Mouse (Mus musculus): ENCODE measurements around the gene Entpd7.

Entpd7 gene

DNA sequence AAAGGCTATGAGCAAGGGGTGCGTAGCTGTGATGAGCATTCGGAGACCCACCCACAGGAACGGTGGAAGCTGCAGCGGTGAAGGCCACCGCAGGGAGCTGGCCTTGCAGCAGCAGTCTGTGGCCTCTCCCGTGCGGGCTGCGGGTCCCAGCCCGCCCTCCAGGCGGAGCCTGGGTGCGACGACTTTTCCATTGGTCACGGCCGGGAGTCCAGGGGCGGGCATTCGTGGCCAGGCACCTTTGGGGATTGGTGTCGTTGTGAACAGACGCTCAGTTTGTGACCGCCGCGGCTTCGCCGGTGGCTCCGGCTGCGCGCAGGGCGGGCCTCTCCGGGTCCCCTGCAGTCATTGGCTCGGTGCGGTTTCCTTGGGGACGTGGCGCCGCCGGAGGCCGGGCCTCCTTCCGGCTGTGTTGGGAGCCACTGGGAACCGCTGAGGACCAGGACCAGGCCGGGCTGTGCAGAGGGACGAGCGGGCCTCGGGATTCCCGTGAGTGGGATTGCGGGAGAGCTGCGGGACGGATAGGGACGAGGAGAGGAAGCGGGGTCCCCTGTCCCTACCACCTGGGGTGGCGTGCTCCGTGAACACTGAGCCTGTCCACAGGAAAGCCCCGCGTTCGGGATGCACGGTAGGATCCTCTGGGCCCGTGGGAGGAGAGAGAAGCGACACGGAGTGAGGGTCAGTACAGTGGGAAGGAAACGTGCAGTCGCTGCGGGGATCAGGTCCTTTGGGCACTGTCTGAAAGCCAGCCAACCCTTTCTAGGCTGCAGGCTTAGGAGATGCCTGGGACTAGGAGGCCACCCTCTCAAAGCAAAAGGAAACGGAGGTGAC lies at the start of gene Entpd7:
TSS of gene Entpd7 (plus strand) at position 254 of the 828 bp plus-strand sequence.
- DNase-seq (ENCODE audit: low spot score): peak; percentile 95

GRCm38 (mm10) chr19:43641833-43642232 lies 47.6 kb upstream of the Entpd7 start:
- DNase-seq (ENCODE audit: low spot score): no peak

GRCm38 (mm10) chr19:43642843-43643242 lies 46.6 kb upstream of the Entpd7 start:
- DNase-seq (ENCODE audit: low spot score): no peak

GRCm38 (mm10) chr19:43645508-43645907 lies 44.0 kb upstream of the Entpd7 start:
- DNase-seq (ENCODE audit: low spot score): no peak

DNA sequence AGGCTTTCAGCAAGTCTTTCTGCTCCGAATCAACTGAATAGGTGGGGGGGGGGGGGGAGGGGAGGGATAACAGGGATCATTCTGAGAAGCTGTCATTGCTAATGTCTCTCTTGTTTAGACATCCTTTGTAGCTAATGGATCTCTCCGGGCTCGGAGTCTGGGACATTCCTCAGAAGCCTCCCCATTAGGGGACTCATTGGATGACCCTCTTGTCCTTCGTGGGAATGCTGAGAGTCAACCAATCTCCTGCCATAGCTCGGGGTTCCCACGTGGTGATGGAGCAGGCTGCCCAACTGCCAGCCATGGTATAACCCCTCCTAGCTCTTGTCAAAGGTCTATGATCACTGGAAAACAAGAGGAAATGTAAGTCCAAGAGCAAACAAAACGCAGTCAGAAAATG lies 42.6 kb upstream of the Entpd7 start:
- no peak for DNase-seq (ENCODE audit: low spot score)

DNA sequence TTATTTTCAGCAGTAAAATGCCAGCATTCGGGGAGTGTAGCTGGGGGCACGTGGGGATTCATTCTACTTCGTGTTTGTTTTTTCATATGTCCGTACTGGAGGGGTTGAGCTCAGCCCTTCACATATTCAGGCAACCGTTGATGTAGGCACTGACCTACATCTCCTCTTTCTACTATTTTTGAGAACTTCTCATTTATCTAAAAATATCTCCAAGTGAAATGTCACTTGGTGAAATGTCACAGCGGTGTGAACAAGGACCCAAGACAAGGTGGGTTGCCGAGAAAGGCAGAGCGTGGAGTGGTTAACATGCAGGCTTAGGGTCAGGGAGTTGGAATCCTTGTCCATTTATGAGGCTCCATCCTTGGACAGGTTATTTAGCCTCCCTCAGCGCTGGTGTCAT lies 42.2 kb upstream of the Entpd7 start:
- no peak for DNase-seq (ENCODE audit: low spot score)

GRCm38 (mm10) chr19:43648343-43648742 lies 41.1 kb upstream of the Entpd7 start:
- no peak for DNase-seq (ENCODE audit: low spot score)

- no peak for DNase-seq (ENCODE audit: low spot score)
Observed at GRCm38 (mm10) chr19:43651241-43651785, 38.2 kb upstream of the Entpd7 start.

DNA sequence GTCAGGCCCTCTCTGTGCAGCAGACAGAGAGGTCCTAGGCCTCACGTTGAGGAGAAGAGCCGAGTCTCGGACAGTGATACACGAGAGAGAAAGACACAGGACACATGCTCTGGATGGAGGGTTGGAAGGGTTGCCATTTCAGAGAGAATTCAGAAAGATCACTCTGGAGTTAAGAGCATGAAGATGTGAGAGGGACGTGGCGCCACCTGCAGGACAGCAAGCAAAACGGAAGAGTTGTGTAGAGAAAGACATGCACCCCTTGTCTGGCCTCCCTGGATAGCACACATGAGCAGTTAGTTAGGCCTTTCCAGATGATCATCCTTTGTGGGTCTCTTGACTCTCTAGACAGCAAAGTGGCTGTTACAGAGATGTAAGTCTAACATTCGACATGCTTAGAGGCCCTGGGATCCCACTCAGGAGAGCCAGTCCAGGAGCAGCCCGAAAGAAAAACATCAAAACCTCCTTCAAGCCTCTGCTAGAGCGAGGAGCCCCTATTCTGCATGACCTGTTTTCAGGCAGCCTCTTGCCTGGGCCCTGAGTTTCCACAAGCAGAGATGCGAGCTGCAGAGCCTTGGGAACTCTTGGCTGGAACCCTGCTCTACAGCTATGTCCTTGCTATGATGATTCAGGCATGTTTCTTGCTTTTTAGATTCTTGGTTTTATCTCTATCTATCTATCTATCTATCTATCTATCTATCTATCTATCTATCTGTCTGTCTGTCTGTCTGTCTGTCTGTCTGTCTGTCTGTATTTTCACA lies 33.6 kb upstream of the Entpd7 start:
- DNase-seq (ENCODE audit: low spot score): peak; percentile 46

- no peak for DNase-seq (ENCODE audit: low spot score)
Observed at GRCm38 (mm10) chr19:43659632-43660031, 29.8 kb upstream of the Entpd7 start.

GRCm38 (mm10) chr19:43660774-43661173 lies 28.7 kb upstream of the Entpd7 start:
- DNase-seq (ENCODE audit: low spot score): no peak

DNA sequence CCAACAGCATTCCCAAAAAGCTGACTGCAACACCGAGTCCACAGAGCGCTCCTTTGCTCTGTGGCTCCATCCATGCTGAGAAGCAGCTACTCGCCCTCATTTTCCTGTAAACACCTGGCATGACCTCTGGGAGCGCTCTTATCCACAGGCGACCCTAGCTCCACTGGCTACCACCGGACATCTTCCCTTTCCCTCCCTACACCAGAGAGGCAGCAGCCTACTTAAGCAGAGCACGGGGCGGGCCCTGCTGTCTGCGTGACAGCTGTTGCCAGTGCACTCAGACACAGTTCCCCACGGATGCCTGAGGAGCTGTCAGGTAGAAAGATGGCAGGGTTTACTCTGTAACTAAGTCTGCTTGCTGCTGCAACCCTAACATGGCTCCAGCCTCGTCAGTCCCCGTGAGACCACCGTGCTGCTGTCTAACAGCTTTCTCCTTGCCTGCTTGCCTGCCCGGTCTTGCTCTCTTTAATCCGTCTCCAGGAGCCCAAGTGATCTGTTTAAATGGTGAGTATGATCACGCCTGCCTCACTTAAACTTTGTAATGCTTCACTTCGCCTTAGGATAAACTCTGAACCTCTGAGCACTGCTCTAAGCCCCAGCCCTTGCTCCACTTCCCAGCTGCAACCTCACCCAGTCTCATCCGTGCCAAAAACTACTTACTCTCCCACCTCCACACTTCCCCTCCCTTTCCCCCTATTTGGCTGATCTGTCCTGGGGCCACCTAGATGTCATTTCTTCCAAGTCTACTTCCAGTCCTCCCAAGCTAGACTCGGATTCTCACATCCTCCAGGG lies 27.1 kb upstream of the Entpd7 start:
- DNase-seq (ENCODE audit: low spot score): no peak

DNA sequence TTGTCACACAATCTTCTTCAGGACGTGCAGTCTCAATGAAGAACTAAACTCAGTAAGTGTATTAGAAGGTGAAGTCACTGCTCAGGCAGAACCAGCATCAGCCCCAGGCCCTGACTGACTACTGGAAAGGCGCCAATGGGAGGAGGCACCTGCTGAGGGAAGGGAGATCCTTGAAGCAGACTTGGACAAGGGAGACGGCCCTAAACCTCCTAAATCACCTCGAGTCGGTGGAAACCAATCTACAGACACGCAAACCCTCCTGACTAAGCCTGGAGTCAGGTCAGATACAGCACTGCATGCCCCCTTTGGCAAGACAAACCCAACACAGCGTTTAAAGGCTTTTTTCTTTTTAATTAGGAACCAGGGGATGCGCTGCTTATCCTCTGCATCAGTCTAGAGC lies 26.0 kb upstream of the Entpd7 start:
- DNase-seq (ENCODE audit: low spot score): peak; percentile 30

- peak; percentile 21 for DNase-seq (ENCODE audit: low spot score)
Observed at GRCm38 (mm10) chr19:43665441-43666048, 23.9 kb upstream of the Entpd7 start.

DNA sequence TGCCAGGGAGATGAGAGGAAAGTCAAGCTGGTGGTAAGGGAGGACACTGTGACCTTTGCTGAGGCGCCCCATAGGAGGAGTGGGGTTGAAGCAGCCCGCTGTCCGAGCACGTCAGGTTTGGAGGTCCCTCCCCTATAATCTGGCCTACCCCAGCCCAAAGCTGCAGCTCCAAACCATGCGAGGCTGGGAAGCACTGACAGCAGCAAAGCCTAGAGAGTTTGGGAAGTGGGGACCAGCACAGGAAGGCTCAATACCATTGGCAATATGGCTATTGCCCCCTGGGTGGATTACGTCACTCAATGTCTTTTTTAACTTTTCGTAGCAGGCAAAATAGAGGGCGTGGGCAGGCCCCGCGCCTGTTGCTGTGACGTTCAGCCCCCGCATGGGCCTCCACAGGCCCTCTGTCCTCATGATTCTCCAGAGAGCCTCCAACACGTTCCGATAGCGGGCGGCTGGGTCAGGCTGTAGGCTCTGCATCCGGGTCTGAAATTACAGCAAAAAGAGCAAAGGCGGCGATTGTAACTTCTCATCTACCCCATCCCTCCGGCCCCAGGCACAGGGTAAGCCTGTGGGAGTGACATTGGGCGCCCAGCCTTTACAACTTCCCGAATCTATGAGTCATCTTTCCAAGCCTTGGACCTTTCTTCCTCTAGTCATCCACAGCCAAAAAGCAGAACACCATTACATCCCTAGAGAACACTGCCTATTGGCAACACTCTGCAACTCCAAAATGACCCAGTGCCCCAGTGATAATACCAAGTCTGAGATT lies 22.6 kb upstream of the Entpd7 start:
- DNase-seq (ENCODE audit: low spot score): peak; percentile 77

GRCm38 (mm10) chr19:43667430-43667809 lies 22.1 kb upstream of the Entpd7 start:
- DNase-seq (ENCODE audit: low spot score): peak; percentile 49

- no peak for DNase-seq (ENCODE audit: low spot score)
Observed at GRCm38 (mm10) chr19:43669136-43669759, 20.2 kb upstream of the Entpd7 start.

- no peak for DNase-seq (ENCODE audit: low spot score)
Observed at GRCm38 (mm10) chr19:43671054-43671453, 18.4 kb upstream of the Entpd7 start.

- DNase-seq (ENCODE audit: low spot score): peak; percentile 23
Observed at GRCm38 (mm10) chr19:43673513-43674315, 15.8 kb upstream of the Entpd7 start.

GRCm38 (mm10) chr19:43674316-43674689 lies 15.2 kb upstream of the Entpd7 start:
- DNase-seq (ENCODE audit: low spot score): no peak
